Mouse (Mus musculus) CH12.LX (cell line): ENCODE measurements around the gene Gcnt3.

ENCODE experiments used
- BHLHE40 ChIP-seq: IDR thresholded peaks from 2 replicates; pipeline ENCODE4 v1.6.1; 2011; ENCODE audit warnings: mild to moderate bottlenecking, low read depth, low read length, improper control_type of control experiment
- CTCF ChIP-seq, 2 experiments: IDR thresholded peaks in 1 of 2; conservative IDR thresholded peaks in 1 of 2; 2 replicates each; pipeline ENCODE4 v1.5.1; 2011 to 2012; ENCODE audit warnings: low read depth in 2 of 2, low read length in 2 of 2, improper control_type of control experiment in 1 of 2, inconsistent platforms in 1 of 2, mild to moderate bottlenecking in 1 of 2, moderate library complexity in 1 of 2
- EP300 ChIP-seq: IDR thresholded peaks from 2 replicates; pipeline ENCODE4 v1.6.1; 2011; ENCODE audit warnings: low read length, improper control_type of control experiment
- ETS1 ChIP-seq: conservative IDR thresholded peaks from 2 replicates; pipeline ENCODE4 v1.6.1; 2012; ENCODE audit warnings: low read depth, mild to moderate bottlenecking, inconsistent platforms, low read length, improper control_type of control experiment, moderate library complexity
- HCFC1 ChIP-seq: IDR thresholded peaks from 2 replicates; pipeline ENCODE4 v1.6.1; 2012; ENCODE audit warnings: low read depth, mild to moderate bottlenecking, inconsistent platforms, low read length, improper control_type of control experiment
- PAX5 ChIP-seq: IDR thresholded peaks from 2 replicates; pipeline ENCODE4 v1.6.1; 2012; ENCODE audit warnings: low read length, inconsistent platforms, mixed read lengths
- POLR2A ChIP-seq: IDR thresholded peaks from 2 replicates; pipeline ENCODE4 v1.6.1; 2011; ENCODE audit warnings: low read depth, mild to moderate bottlenecking, improper control_type of control experiment, low read length
- SIN3A ChIP-seq: IDR thresholded peaks from 2 replicates; pipeline ENCODE4 v1.6.1; 2012; ENCODE audit warnings: low read length, improper control_type of control experiment, inconsistent platforms
- SMC3 ChIP-seq: IDR thresholded peaks from 2 replicates; pipeline ENCODE4 v1.6.1; 2011; ENCODE audit warnings: low read depth, low read length, improper control_type of control experiment
- ZNF384 ChIP-seq: IDR thresholded peaks from 2 replicates; pipeline ENCODE4 v1.6.1; 2012; ENCODE audit warnings: low read depth, low read length, improper control_type of control experiment, inconsistent platforms

DNA sequence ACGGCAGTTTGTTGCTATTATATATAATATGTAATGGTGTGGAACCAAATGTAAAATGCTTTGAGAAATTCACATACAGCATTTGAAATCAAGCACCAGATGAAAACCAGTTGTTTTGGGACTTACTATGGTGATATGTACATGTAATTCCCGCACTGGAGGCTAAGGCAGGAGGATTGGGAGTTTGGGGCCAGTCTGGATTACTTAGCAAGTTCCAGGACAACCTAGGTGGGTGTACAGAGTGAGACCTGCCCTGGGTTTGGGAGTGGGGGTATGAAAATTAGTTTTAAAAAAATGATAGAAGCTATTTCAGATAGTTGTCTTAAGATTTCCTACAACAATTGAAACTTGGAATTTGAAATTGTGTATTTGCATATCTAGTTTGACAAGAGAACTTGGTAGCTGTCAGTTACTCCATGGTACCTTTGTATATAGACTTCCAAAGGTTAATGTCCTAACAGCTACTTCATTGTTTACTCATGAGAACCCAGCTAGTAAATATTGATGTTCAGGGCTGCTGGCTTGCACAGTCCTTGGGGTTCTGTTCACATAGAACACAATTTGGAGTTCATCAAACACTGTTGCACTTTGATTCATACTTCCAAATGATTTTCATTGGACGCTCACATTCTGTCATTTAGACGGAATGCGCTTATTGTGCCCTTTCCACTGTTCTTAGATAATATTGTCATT is 27.0 kb downstream of the Gcnt3 start:
- no peak for TF ChIP-seq HCFC1
- no peak for TF ChIP-seq CTCF (conservative IDR thresholded peaks at IDR 0.05 in 1 of 2, IDR thresholded peaks at IDR 0.05 in 1 of 2; ENCODE audit: low read depth in 2 of 2, low read length in 2 of 2)
- no peak for TF ChIP-seq BHLHE40
- TF ChIP-seq PAX5 = no peak
- no peak for TF ChIP-seq SIN3A
- TF ChIP-seq POLR2A = no peak
- TF ChIP-seq ETS1 = no peak
- TF ChIP-seq SMC3 = no peak
- no peak for TF ChIP-seq ZNF384
- TF ChIP-seq EP300 = no peak
